Mouse (Mus musculus) cerebellum, adult 2 months (tissue): Measurements from ENCODE around the gene Chst8.

Source experiments
- CTCF ChIP-seq: fragments of 200-500 bp; IDR thresholded peaks from 2 replicates; pipeline ENCODE4 v1.5.1; 2011; ENCODE audit warnings: low read depth, mild to moderate bottlenecking, control low read depth, low read length, moderate library complexity, borderline replicate concordance; ENCODE audit not compliant: insufficient read depth
- POLR2A ChIP-seq: fragments of 200-500 bp; IDR thresholded peaks from 2 replicates; pipeline ENCODE4 v1.6.1; 2011; ENCODE audit warnings: low read length, control low read depth, borderline replicate concordance; ENCODE audit not compliant: insufficient read depth

- TF ChIP-seq CTCF (no peak), POLR2A (no peak)
Observed at GRCm38 (mm10) chr7:34826255-34826909, 13.9 kb upstream of the Chst8 start.
